Mouse (Mus musculus): ENCODE data around the gene 6030408B16Rik.

DNA sequence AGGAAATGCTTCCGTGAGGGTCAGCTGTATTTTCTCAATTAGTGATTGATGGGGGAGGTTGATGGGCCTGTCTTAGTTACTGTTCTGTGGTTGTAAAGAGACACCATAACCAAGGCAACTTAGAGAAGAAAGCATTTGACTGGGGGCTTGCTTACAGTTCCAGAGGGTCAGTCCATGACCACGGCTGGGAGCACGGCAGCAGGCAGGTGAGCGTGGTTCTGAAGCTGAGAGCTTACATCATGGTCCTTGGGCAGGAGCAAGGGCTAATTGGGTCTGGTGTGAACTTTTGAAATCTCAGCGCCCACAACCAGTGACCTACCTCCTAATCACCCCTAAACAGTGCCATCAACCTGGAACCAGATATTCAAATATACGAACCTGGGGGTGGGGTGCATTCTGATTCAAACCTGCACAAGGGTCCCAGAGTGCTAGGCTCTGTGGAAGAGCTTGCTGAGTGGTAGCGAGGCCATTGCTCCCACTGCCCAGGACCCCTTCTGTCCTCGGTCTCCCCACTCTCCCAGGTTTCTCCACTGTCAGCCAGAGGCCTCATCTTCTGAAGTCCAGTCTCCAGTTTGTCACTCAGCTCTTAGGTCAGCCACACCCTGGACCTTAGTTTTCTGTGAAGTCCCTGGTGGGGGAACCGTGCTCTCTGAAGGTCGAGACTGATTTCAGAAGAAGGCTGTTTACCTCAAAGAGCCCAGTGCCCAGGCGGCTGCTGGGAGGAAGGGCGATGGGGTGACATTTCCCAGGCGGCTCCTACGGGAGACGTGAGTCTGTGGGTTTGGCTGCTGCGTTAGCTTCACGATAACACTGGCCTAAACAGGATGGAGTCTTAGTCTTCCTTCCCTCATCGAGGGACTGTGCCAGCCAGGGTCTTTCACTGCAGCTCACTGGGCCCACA is 24.2 kb downstream of the 6030408B16Rik start:
- TF ChIP-seq CTCF (IDR thresholded peaks at IDR 0.05; ENCODE audit: control insufficient read depth, insufficient read depth, insufficient read length) (no peak), USF1 (IDR thresholded peaks at IDR 0.05; ENCODE audit: low read depth) (no peak), MAX (IDR thresholded peaks at IDR 0.05) (no peak), MYOD1 (IDR thresholded peaks at IDR 0.05; ENCODE audit: control insufficient read depth, insufficient read length, low read depth) (no peak), CEBPB (IDR thresholded peaks at IDR 0.05; ENCODE audit: low read depth) (no peak), MYOG (IDR thresholded peaks at IDR 0.05; ENCODE audit: control insufficient read depth, extremely low read depth, insufficient read length) (no peak)

Measured in C2C12 (cell line).